Comparison of ENCODE assay signal across 12 mouse cellular contexts in genomic region chr19:5807740-5808139, GRCm38 (mm10). TPM values are rescaled to one million over a fixed set of nuclear protein-coding genes. Genes with fewer than 3 reads are reported as not detected.
DNase-seq lines count a peak whose midpoint lies in the region; ATAC-seq and TF ChIP-seq lines count a peak whose summit lies in the region.
"Had no signal": no experiment of that assay in that cellular context is flagged by ENCODE, and none has a peak within 500 bp of the region (broad histone marks: within the 10 kb centered on the region; RNA-seq: fewer than 3 reads in every experiment).

No protein-coding gene starts in this region.

- no peak for DNase-seq in lung, postnatal 14 days
- no peak for DNase-seq in liver, postnatal 0 days
- no peak for DNase-seq in natural killer cell, adult 2 months (ENCODE audit: low spot score in 2 of 2)
- DNase-seq in urinary bladder, postnatal 4 days (ENCODE audit: low spot score in 2 of 2) = no peak
- DNase-seq: right cerebral cortex, postnatal 4 days; thymus, adult 2 months had no signal

- no peaks in the 10 kb centered on the region for H3K27me3 ChIP-seq in heart, embryonic 16.5 days (ENCODE audit: control insufficient read depth, insufficient read depth, low read length)
- no peaks in the 10 kb centered on the region for H3K27me3 ChIP-seq in heart, embryonic 12.5 days (replicated peaks)
- no peaks in the 10 kb centered on the region for H3K27me3 ChIP-seq in lung, embryonic 15.5 days
- no peaks in the 10 kb centered on the region for H3K27me3 ChIP-seq in liver, postnatal 0 days (ENCODE audit: insufficient read depth, low read length)
- H3K27me3 ChIP-seq: limb, embryonic 13.5 days; midbrain, embryonic 12.5 days had no signal

- TF ChIP-seq CTCF in liver, postnatal 0 days (IDR thresholded peaks at IDR 0.05; ENCODE audit: low read depth) = no peak

- peaks cover 71% of the 10 kb centered on the region for H3K4me1 ChIP-seq in heart, embryonic 16.5 days (ENCODE audit: control insufficient read depth, insufficient read depth, low read length)
- peaks cover 87% of the 10 kb centered on the region for H3K4me1 ChIP-seq in heart, embryonic 12.5 days (replicated peaks)
- H3K4me1 ChIP-seq in lung, embryonic 15.5 days = peaks cover 87% of the 10 kb centered on the region
- peaks cover 69% of the 10 kb centered on the region for H3K4me1 ChIP-seq in liver, postnatal 0 days (ENCODE audit: insufficient read depth)

- no peak for ATAC-seq in heart, embryonic 16.5 days (replicated peaks; ENCODE audit: extremely low read depth, insufficient read depth, low FRiP score)
- ATAC-seq in heart, embryonic 12.5 days (ENCODE audit: insufficient number of reproducible peaks, low FRiP score) = no peak
- no peak for ATAC-seq in lung, embryonic 15.5 days (ENCODE audit: borderline replicate concordance, extremely low read depth, low FRiP score, low TSS enrichment)
- ATAC-seq in granulocyte monocyte progenitor cell, adult 5-6 weeks (replicated peaks; ENCODE audit: poor library complexity, severe bottlenecking) = 0 out of 2 replicates have a peak, but pooled peaks have one; percentile 2
- ATAC-seq in liver, postnatal 0 days = no peak

- 83% methylated on average over 3 of the region's 3 CpGs for WGBS in heart, embryonic 16.5 days
- 73% methylated on average over 3 of the region's 3 CpGs for WGBS in heart, embryonic 12.5 days
- 58% methylated on average over 3 of the region's 3 CpGs for WGBS in lung, embryonic 15.5 days
- 45% methylated on average over 2 of the region's 3 CpGs for WGBS in liver, postnatal 0 days (ENCODE audit: insufficient replicate concordance)

- H3K27ac ChIP-seq in heart, embryonic 16.5 days (ENCODE audit: low read length) = peak overlapping the region; percentile 100
- H3K27ac ChIP-seq in heart, embryonic 12.5 days (ENCODE audit: poor library complexity, severe bottlenecking) = no peak overlapping the region; the same call in 1 of the 2 replicates
- peak overlapping the region; percentile 99 for H3K27ac ChIP-seq in lung, embryonic 15.5 days
- peak overlapping the region; percentile 98 for H3K27ac ChIP-seq in liver, postnatal 0 days (ENCODE audit: low read depth)
- H3K27ac ChIP-seq: limb, embryonic 13.5 days had no signal

- TF ChIP-seq EP300 in liver, postnatal 0 days (IDR thresholded peaks at IDR 0.05; ENCODE audit: low read depth) = no peak

- H3K4me2 ChIP-seq in heart, embryonic 16.5 days (ENCODE audit: low read depth, low read length) = no peak overlapping the region
- H3K4me2 ChIP-seq in heart, embryonic 12.5 days = no peak overlapping the region
- H3K4me2 ChIP-seq in lung, embryonic 15.5 days = no peak overlapping the region
- no peak overlapping the region for H3K4me2 ChIP-seq in liver, postnatal 0 days (ENCODE audit: low read depth, low read length)
- H3K4me2 ChIP-seq: limb, embryonic 13.5 days; midbrain, embryonic 12.5 days had no signal

- H3K9me3 ChIP-seq in heart, embryonic 16.5 days (replicated peaks; ENCODE audit: control insufficient read depth, low read length) = no peaks in the 10 kb centered on the region
- no peaks in the 10 kb centered on the region for H3K9me3 ChIP-seq in heart, embryonic 12.5 days (replicated peaks)
- no peaks in the 10 kb centered on the region for H3K9me3 ChIP-seq in lung, embryonic 15.5 days
- H3K9me3 ChIP-seq in liver, postnatal 0 days (ENCODE audit: low read length) = no peaks in the 10 kb centered on the region
- H3K9me3 ChIP-seq: limb, embryonic 13.5 days; midbrain, embryonic 12.5 days had no signal

- no peak overlapping the region for H3K4me3 ChIP-seq in heart, embryonic 16.5 days (ENCODE audit: low read length)
- H3K4me3 ChIP-seq in heart, embryonic 12.5 days = no peak overlapping the region
- H3K4me3 ChIP-seq in lung, embryonic 15.5 days = no peak overlapping the region
- H3K4me3 ChIP-seq in liver, postnatal 0 days (ENCODE audit: low read depth, low read length) = no peak overlapping the region
- H3K4me3 ChIP-seq: limb, embryonic 13.5 days; midbrain, embryonic 12.5 days had no signal

- no peak overlapping the region for H3K9ac ChIP-seq in heart, embryonic 16.5 days (ENCODE audit: low read length)
- no peak overlapping the region for H3K9ac ChIP-seq in heart, embryonic 12.5 days
- H3K9ac ChIP-seq in lung, embryonic 15.5 days = no peak overlapping the region
- no peak overlapping the region for H3K9ac ChIP-seq in liver, postnatal 0 days (replicated peaks)
- H3K9ac ChIP-seq: limb, embryonic 13.5 days; midbrain, embryonic 12.5 days had no signal

- H3K36me3 ChIP-seq in heart, embryonic 16.5 days (ENCODE audit: control insufficient read depth, insufficient read depth) = no peaks in the 10 kb centered on the region
- no peaks in the 10 kb centered on the region for H3K36me3 ChIP-seq in heart, embryonic 12.5 days
- no peaks in the 10 kb centered on the region for H3K36me3 ChIP-seq in lung, embryonic 15.5 days
- no peaks in the 10 kb centered on the region for H3K36me3 ChIP-seq in liver, postnatal 0 days (replicated peaks; ENCODE audit: insufficient read depth, low read length)
- H3K36me3 ChIP-seq: limb, embryonic 13.5 days; midbrain, embryonic 12.5 days had no signal

RNA-seq across cellular contexts. Expression of gene Scyl1, which starts 36.5 kb away (rescaled TPM):
- polyA plus RNA-seq in heart, embryonic 16.5 days (2015; fragmentation: Nextera tagmentation; extraction: Ambion mirVana) = 62.1 and 66.6 TPM in 2 replicates
- polyA plus RNA-seq in heart, embryonic 12.5 days (2016; fragmentation: Nextera tagmentation; extraction: Ambion mirVana) = 68.1 and 68.9 TPM in 2 replicates
- polyA plus RNA-seq in lung, embryonic 15.5 days (2015; fragmentation: Nextera tagmentation; extraction: Ambion mirVana) = 76.1 and 83.6 TPM in 2 replicates
- 40.9 and 47.7 TPM in 2 replicates for total RNA-seq in granulocyte monocyte progenitor cell, adult 5-6 weeks (2014; fragmentation: Nextera tagmentation)
- 22.8 and 23.3 TPM in 2 replicates for total RNA-seq in granulocyte monocyte progenitor cell, adult 5-6 weeks (2017)
- polyA plus RNA-seq in liver, postnatal 0 days (2015; fragmentation: Nextera tagmentation; extraction: Ambion mirVana) = 16.9 and 17.0 TPM in 2 replicates
